In the genomic region with DNA sequence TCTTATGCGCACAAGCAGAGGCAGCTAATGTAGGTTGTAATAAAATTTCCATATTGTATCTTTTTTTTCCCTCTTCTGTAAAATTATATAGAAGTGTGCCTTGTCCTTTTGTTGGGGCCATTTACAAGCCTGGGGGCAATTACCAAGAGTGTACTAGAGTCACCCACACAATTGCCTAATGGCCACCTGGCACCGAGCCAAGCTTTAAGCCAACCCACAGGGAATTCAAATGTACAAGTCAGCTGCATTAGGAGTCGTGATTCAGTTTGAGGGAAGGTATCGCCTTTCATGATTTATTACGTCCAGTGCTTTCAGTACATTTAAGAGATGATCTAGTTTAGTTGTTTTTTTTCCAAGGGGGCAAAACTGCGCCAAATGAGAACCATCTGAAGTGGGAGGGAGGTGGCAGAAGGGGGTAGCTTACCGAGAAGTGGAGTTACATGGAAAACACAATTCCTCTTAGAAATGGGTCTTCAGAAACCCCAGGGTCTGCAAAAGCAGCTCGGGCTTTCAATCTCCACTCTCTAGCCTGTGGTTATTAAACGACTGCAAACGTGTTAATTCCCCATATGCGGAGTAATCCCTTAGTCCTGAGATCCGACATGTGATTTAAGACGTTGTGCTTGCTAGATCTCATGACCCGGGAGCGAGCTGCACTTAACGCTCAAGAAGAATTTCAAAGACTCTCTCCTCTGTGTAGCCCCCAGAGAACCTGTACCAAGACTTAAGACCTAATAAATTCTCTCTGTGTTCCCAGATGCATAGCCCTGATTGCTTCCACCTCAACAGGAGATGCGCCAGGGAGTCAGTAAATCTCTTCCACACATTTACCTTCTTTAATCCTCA, we compare ENCODE assay signal across 9 mouse cellular contexts.
A peak's percentile ranks its signal among the peaks of the same experiment; 100 is the strongest.
DNase-seq lines count a peak whose midpoint lies in the region; ATAC-seq lines count a peak whose summit lies in the region.
"Had no signal": no experiment of that assay in that cellular context is flagged by ENCODE, and none has a peak within 500 bp of the region (broad histone marks: within the 10 kb centered on the region; RNA-seq: fewer than 3 reads in every experiment).

No protein-coding gene starts in this region.

- no peak; the same call in 1 of the 2 replicates for ATAC-seq in midbrain, embryonic 14.5 days (ENCODE audit: low FRiP score, low TSS enrichment)

- H3K9me3 ChIP-seq in midbrain, embryonic 14.5 days (ENCODE audit: control insufficient read depth, low read length): no peaks in the 10 kb centered on the region
- H3K9me3 ChIP-seq in midbrain, embryonic 10.5 days (replicated peaks): no peaks in the 10 kb centered on the region
- H3K9me3 ChIP-seq: heart, embryonic 13.5 days had no signal

- WGBS in midbrain, embryonic 14.5 days: 37% methylated on average over 17 of the region's 17 CpGs
- 84% methylated on average over 17 of the region's 17 CpGs for WGBS in midbrain, embryonic 10.5 days

- no peaks in the 10 kb centered on the region for H3K36me3 ChIP-seq in midbrain, embryonic 14.5 days (ENCODE audit: control insufficient read depth, insufficient read depth, low read length)
- no peaks in the 10 kb centered on the region for H3K36me3 ChIP-seq in midbrain, embryonic 10.5 days
- H3K36me3 ChIP-seq: heart, embryonic 13.5 days had no signal

- no peak overlapping the region for H3K4me2 ChIP-seq in midbrain, embryonic 14.5 days (ENCODE audit: low read length)
- H3K4me2 ChIP-seq: heart, embryonic 13.5 days had no signal

- no peak overlapping the region for H3K9ac ChIP-seq in midbrain, embryonic 14.5 days (replicated peaks; ENCODE audit: low read length)
- H3K9ac ChIP-seq: heart, embryonic 13.5 days had no signal

- no peak overlapping the region for H3K4me3 ChIP-seq in midbrain, embryonic 14.5 days (replicated peaks; ENCODE audit: low read depth, low read length)
- no peak overlapping the region for H3K4me3 ChIP-seq in midbrain, embryonic 10.5 days
- H3K4me3 ChIP-seq: heart, embryonic 13.5 days had no signal

- peak; percentile 14 for DNase-seq in adrenal gland, postnatal 14 days
- no peak for DNase-seq in adrenal gland, postnatal 36 days
- DNase-seq in midbrain, embryonic 14.5 days: peak; percentile 76
- DNase-seq in midbrain, embryonic 10.5 days (ENCODE audit: low spot score): no peak
- DNase-seq in hindlimb bud, embryonic 11.5 days (ENCODE audit: extremely low spot score, low read depth, low spot score): peak; percentile 75
- DNase-seq in urinary bladder, postnatal 10 days (ENCODE audit: low spot score): no peak
- DNase-seq in frontal cortex, adult 2 months (ENCODE audit: extremely low spot score in 1 of 2, low spot score in 1 of 2): no peak
- no peak for DNase-seq in heart, postnatal 4 days

- peaks cover 8% of the 10 kb centered on the region for H3K4me1 ChIP-seq in midbrain, embryonic 14.5 days (ENCODE audit: control insufficient read depth, insufficient read depth, low read length)
- H3K4me1 ChIP-seq in midbrain, embryonic 10.5 days: no peaks in the 10 kb centered on the region
- H3K4me1 ChIP-seq: heart, embryonic 13.5 days had no signal

- H3K27ac ChIP-seq in midbrain, embryonic 14.5 days (replicated peaks; ENCODE audit: low read depth, low read length): no peak overlapping the region
- H3K27ac ChIP-seq in midbrain, embryonic 10.5 days (replicated peaks): no peak overlapping the region
- H3K27ac ChIP-seq: heart, embryonic 13.5 days had no signal

- H3K27me3 ChIP-seq in midbrain, embryonic 14.5 days (ENCODE audit: control insufficient read depth, insufficient read depth, low read length): no peaks in the 10 kb centered on the region
- no peaks in the 10 kb centered on the region for H3K27me3 ChIP-seq in midbrain, embryonic 10.5 days (ENCODE audit: low read depth, poor library complexity, severe bottlenecking)
- H3K27me3 ChIP-seq: heart, embryonic 13.5 days had no signal

Comparison
In these comparisons a context has a peak if more than half of its experiments do, and no peak if none do; other contexts are left out.
1. DNase-seq: peak in adrenal gland, postnatal 14 days (single experiment), midbrain, embryonic 14.5 days (single experiment) and hindlimb bud, embryonic 11.5 days (single experiment); none in adrenal gland, postnatal 36 days (0 of 2), midbrain, embryonic 10.5 days (single experiment), urinary bladder, postnatal 10 days (single experiment), frontal cortex, adult 2 months (0 of 2) and heart, postnatal 4 days (single experiment).